Mouse (Mus musculus) natural killer cell, adult 2 months (primary cell): ENCODE measurements around the gene Hdhd5.

Experiments used
- DNase-seq, 2 experiments: peaks; one replicate each; pipeline ENCODE4 v3.0.0; 2022; ENCODE audit warnings: low spot score in 2 of 2

Gene Hdhd5

GRCm38 (mm10) chr6:120532594-120532993 lies 1.5 kb upstream of the Hdhd5 start:
- no peak for DNase-seq

GRCm38 (mm10) chr6:120529123-120529522 lies 2.0 kb downstream of the Hdhd5 start:
- peak; percentile 20 to 45 for DNase-seq

GRCm38 (mm10) chr6:120524796-120525195 lies 6.3 kb downstream of the Hdhd5 start:
- no peak for DNase-seq

- DNase-seq, result no peak
These were observed 11.5 kb downstream of the Hdhd5 start for GRCm38 (mm10) chr6:120519647-120520046.

- DNase-seq, result no peak
These were observed 13.8 kb downstream of the Hdhd5 start for GRCm38 (mm10) chr6:120517311-120517710.

- DNase-seq, result no peak
These were observed 14.2 kb downstream of the Hdhd5 start for GRCm38 (mm10) chr6:120516879-120517278.

- DNase-seq, result no peak
These were observed 14.7 kb downstream of the Hdhd5 start for GRCm38 (mm10) chr6:120516422-120516821.

GRCm38 (mm10) chr6:120511212-120511611 lies 19.9 kb downstream of the Hdhd5 start:
- DNase-seq, result no peak

GRCm38 (mm10) chr6:120510425-120510824 lies 20.7 kb downstream of the Hdhd5 start:
- no peak for DNase-seq

- no peak for DNase-seq
These were observed 21.1 kb downstream of the Hdhd5 start for GRCm38 (mm10) chr6:120509975-120510374.

GRCm38 (mm10) chr6:120508645-120509044 lies 22.5 kb downstream of the Hdhd5 start:
- DNase-seq, result no peak

- no peak for DNase-seq
These were observed 25.6 kb downstream of the Hdhd5 start for GRCm38 (mm10) chr6:120505531-120505930.

- DNase-seq, result no peak
These were observed 27.1 kb downstream of the Hdhd5 start for GRCm38 (mm10) chr6:120504051-120504450.

GRCm38 (mm10) chr6:120496544-120496943 lies 34.6 kb downstream of the Hdhd5 start:
- no peak for DNase-seq

GRCm38 (mm10) chr6:120493374-120494181 lies 37.5 kb downstream of the Hdhd5 start, which contains the start of gene Tmem121b:
Tmem121b (minus strand) TSS chr6:120493807.
- no peak for DNase-seq

- peak in 1 of 2 experiments; percentile 32 for DNase-seq
These were observed 38.4 kb downstream of the Hdhd5 start for GRCm38 (mm10) chr6:120492499-120493373.

GRCm38 (mm10) chr6:120491862-120492498 lies 39.1 kb downstream of the Hdhd5 start:
- no peak for DNase-seq

- no peak for DNase-seq
These were observed 40.1 kb downstream of the Hdhd5 start for GRCm38 (mm10) chr6:120491064-120491463.

- DNase-seq, result no peak
These were observed 41.7 kb downstream of the Hdhd5 start for GRCm38 (mm10) chr6:120489461-120489860.

GRCm38 (mm10) chr6:120488647-120489046 lies 42.5 kb downstream of the Hdhd5 start:
- DNase-seq, result no peak

GRCm38 (mm10) chr6:120486051-120486510 lies 45.0 kb downstream of the Hdhd5 start:
- peak in 1 of 2 experiments; percentile 34 for DNase-seq

- DNase-seq, result no peak
These were observed 46.1 kb downstream of the Hdhd5 start for GRCm38 (mm10) chr6:120485038-120485437.
